Mouse (Mus musculus): Measurements from ENCODE around the gene Smg6.
A peak's percentile ranks its signal among the peaks of the same experiment; 100 is the strongest.

Gene Smg6

GRCm38 (mm10) chr11:74925577-74926387 is at the start of gene Smg6, which contains the start of gene Srr:
Gene Smg6, plus strand, starts transcription at chr11:74925823.
Gene Srr, minus strand, starts transcription at chr11:74925948.
- DNase-seq (ENCODE audit: low spot score), result peak; percentile 71

DNA sequence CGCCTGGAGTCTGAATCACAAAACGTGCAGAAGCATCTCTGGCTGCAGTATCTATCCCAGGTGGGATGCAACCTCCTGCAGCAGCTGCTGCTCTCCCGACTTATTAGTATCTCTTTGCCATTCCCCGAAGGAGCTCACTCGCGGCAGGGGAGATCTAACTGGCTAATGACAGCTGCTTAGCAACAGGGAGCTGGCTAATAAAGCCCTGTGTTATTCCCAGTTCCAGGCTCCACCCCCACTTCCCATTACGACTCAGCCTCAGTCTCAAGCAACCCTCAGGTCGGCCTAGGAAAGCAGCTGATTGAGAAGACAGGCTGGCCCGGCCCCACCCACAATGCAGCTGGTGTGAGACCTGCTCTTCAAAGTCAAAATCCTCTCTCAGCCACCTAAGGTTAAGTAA is 48.8 kb upstream of the Smg6 start:
- no peak for DNase-seq (ENCODE audit: low spot score)

- no peak for DNase-seq (ENCODE audit: low spot score)
These were observed 44.6 kb upstream of the Smg6 start for GRCm38 (mm10) chr11:74880999-74881398.

DNA sequence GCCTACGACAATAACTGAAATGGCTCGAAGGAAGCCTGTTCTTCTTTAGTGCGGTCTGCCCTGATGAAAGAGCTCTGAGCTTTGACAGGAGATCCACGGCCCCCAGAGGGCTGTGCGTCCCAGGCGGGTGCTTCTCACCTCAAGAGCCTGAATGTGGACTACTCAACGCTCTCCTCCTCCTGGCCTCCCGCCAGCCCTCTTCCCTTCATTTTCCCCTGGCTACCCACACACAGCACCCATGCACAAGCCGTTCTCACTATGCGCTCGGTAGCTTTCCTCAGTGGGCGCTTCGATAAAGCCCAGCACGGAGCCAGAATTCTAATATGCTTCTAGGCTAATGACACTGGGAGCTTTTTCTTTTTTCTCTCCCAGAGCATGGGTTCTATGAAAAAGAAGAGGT is 43.6 kb upstream of the Smg6 start:
- no peak for DNase-seq (ENCODE audit: low spot score)

GRCm38 (mm10) chr11:74883098-74883497 is 42.5 kb upstream of the Smg6 start:
- no peak for DNase-seq (ENCODE audit: low spot score)

GRCm38 (mm10) chr11:74894619-74895018 is 31.0 kb upstream of the Smg6 start:
- no peak for DNase-seq (ENCODE audit: low spot score)

- no peak for DNase-seq (ENCODE audit: low spot score)
These were observed 29.4 kb upstream of the Smg6 start for GRCm38 (mm10) chr11:74895980-74896900.

DNA sequence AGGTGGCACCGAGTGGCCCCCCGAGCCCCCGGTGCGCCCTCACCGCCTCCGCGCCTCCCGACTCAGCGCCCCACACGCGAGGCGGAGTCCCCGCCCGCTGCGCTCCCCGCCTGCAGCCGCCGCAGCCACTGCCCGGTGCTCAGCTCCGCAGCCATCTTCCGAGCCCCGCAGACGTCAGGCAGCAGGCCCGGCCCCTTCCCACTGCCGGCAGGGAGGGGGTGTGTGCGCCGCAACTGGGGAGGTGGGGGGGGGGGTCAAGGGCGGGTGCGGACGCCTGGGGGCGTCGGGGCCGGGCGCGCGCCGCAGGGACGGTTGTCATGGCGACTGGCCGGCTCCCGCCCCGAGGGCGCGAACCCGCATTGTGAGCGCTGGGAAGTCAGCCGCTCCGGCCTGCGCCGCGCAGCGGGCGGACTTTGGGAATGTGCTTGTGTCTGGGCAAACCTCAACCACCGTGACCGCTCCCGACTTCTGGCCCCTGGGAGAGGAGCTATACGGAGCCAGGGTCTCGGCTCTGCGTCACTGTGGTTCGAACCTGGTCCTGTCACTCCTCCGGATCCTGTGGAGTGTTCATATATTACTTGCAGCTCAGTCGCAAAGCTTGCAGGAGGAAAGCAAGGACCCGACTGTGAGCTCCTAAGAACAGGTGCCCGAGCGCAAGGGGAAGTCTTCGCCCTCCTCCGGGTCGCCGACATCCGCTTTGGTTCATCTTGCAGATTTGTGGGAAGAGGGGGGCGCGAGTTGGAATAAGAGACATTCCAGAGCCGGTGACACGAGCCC is 28.5 kb upstream of the Smg6 start, which contains the start of gene Sgsm2:
TSS of gene Sgsm2 (minus strand) at position 160 of the 777 bp plus-strand sequence.
- no peak for DNase-seq (ENCODE audit: low spot score)

GRCm38 (mm10) chr11:74897678-74898516 is 27.7 kb upstream of the Smg6 start, which contains the start of gene Tsr1:
Gene Tsr1, plus strand, starts transcription at chr11:74898071.
- no peak for DNase-seq (ENCODE audit: low spot score)

GRCm38 (mm10) chr11:74898517-74898827 is 27.2 kb upstream of the Smg6 start:
- no peak for DNase-seq (ENCODE audit: low spot score)

GRCm38 (mm10) chr11:74901555-74901954 is 24.1 kb upstream of the Smg6 start:
- DNase-seq (ENCODE audit: low spot score), result no peak

GRCm38 (mm10) chr11:74902416-74902815 is 23.2 kb upstream of the Smg6 start:
- DNase-seq (ENCODE audit: low spot score), result no peak

GRCm38 (mm10) chr11:74907850-74908249 is 17.8 kb upstream of the Smg6 start:
- DNase-seq (ENCODE audit: low spot score), result no peak

- DNase-seq (ENCODE audit: low spot score), result no peak
These were observed 16.8 kb upstream of the Smg6 start for GRCm38 (mm10) chr11:74908618-74909399.

GRCm38 (mm10) chr11:74909978-74910377 is 15.6 kb upstream of the Smg6 start:
- no peak for DNase-seq (ENCODE audit: low spot score)

DNA sequence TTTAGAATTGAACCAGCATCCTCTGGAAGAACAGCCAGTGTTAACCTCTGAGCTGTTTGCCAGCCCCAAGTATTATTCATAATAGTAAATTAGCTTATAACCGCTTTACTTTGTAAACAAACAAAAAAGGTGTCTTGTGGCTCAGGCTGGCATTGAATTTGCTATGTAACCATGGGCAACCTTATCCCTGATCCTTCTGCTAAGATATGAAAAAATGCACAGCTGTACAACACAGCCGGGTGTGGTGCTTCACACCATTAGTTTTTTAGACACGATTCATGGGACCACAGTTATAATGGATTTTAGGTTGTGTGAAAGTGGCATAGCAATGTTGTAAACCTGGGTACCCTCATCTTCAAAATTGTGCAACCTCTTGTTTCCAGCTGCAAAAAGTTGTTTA is 13.1 kb upstream of the Smg6 start:
- DNase-seq (ENCODE audit: low spot score), result no peak

DNA sequence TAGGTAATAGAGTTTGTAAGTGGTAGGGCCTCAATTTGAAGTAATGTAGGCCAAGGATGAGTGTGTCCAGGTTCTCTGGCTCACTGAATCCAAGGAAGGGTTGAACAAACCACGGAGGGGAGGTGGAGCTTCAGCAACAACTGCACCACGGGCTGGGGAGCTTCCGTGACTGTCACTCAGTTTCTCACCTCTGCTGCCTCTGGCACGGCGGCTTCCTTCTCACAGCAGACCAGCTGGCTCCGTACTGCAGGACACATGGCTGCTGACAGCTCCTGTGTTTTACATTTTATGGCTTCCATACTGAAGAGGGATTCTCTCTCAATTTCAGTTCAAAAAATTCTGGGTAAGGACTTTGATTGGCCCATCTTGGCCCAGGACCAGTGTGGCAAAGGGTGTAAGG is 6.4 kb upstream of the Smg6 start:
- DNase-seq (ENCODE audit: low spot score), result no peak

DNA sequence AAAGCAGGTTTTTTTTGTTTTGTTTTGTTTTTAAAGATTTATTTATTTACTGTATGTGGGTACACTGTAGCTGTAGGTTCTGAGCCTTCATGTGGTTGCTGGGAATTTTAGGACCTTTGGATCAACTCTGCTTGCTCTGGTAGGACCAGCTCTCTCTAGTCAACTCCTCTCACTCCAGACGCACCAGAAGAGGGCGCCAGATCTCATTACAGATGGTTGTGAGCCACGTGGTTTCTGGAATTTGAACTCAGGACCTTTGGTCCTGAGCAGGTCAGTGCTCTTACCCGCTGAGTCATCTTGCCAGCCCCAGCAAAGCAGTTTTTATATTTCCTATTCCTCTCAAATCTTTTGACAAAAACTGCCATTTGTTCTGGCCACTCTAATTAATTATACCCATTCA is 1.5 kb upstream of the Smg6 start:
- DNase-seq (ENCODE audit: low spot score), result no peak

- no peak for DNase-seq (ENCODE audit: low spot score)
These were observed 874 bp downstream of the Smg6 start for GRCm38 (mm10) chr11:74926388-74927005.

DNA sequence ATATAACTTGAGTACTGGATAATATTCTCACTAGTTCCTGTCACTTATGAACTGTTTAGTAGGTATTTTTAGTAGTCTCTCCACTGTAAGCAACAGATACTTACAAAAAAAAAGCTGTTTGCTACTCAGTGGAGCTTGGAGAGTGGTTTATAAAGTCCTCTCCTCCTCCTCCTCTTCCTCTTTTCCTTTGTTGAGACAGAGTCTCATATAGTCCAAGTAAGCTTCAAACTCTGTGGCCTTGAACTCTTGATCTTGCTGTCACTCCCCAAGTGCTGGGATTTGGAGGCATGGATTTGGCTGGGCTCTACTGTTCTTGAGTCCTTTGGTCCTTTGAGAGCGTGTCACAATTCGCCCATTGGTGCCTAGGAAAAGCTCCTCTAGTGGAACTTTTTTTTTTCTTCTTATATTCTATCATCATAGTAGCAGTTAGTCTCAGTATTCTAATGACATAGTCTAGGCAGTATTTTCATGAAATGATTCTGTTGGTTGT is 1.7 kb downstream of the Smg6 start:
- DNase-seq (ENCODE audit: low spot score), result no peak
